Mouse (Mus musculus) forebrain, embryonic 15.5 days (tissue): ENCODE results near the gene Arhgap8. TPM values are rescaled to one million over a fixed set of nuclear protein-coding genes. Genes with fewer than 3 reads are reported as not detected.
"Not testable (repeated sequence)": the region's sequence is repeated elsewhere in the genome, so short reads cannot be mapped to it uniquely, and the experiment has no call there.

Source experiments
- ATAC-seq: fragments of 200-750 bp; cut with Nextera tagmentation; replicated peaks from 2 replicates; pipeline ENCODE4 v1.8.0; 2017; ENCODE audit warnings: mild to moderate bottlenecking, moderate TSS enrichment, moderate library complexity
- H3K27ac ChIP-seq: fragments of 300-500 bp; sonication (generic); replicated peaks from 2 replicates; pipeline ENCODE4 v1.5.1; 2015; ENCODE audit warnings: mild to moderate bottlenecking, inconsistent platforms
- H3K27me3 ChIP-seq: fragments of 300-500 bp; sonication (generic); 2 replicates; pipeline ENCODE4 v1.6.1; 2015; ENCODE audit warnings: inconsistent platforms
- H3K36me3 ChIP-seq: fragments of 300-500 bp; sonication (generic); 2 replicates; pipeline ENCODE4 v1.6.1; 2015; ENCODE audit warnings: mild to moderate bottlenecking, inconsistent platforms
- H3K4me1 ChIP-seq: fragments of 300-500 bp; sonication (generic); 2 replicates; pipeline ENCODE4 v1.6.1; 2015; ENCODE audit warnings: inconsistent platforms
- H3K4me2 ChIP-seq: fragments of 300-500 bp; sonication (generic); replicated peaks from 2 replicates; pipeline ENCODE4 v1.6.1; 2015; ENCODE audit warnings: mild to moderate bottlenecking, inconsistent platforms
- H3K4me3 ChIP-seq: fragments of 300-500 bp; sonication (generic); 2 replicates; pipeline ENCODE4 v1.5.1; 2015; ENCODE audit warnings: mild to moderate bottlenecking, inconsistent platforms
- H3K9ac ChIP-seq: fragments of 300-500 bp; sonication (generic); replicated peaks from 2 replicates; pipeline ENCODE4 v1.6.1; 2015; ENCODE audit warnings: mild to moderate bottlenecking, inconsistent platforms
- H3K9me3 ChIP-seq: fragments of 300-500 bp; sonication (generic); 2 replicates; pipeline ENCODE4 v1.6.1; 2016; ENCODE audit warnings: inconsistent platforms
- WGBS: fragments of 180-500 bp; shearing (Covaris S2); methylation state at CpG from one replicate; pipeline ENCODE4 v1.1.7; 2015; ENCODE audit warnings: mixed read lengths; 5-methylcytosine and 5-hydroxymethylcytosine counted together
- polyA plus RNA-seq: library from polyadenylated mRNA; unstranded; fragments of >200 nt; fragmentation: Nextera tagmentation; extraction: Ambion mirVana; gene quantifications from 2 replicates; pipeline ENCODE4 v1.2.1, GENCODE M21; 2015

Gene Arhgap8
- polyA plus RNA-seq, 1 experiment from 2014 or later: 0.60 TPM

- no peak overlapping the region for H3K4me3 ChIP-seq
- H3K36me3 ChIP-seq: no peaks in the 10 kb centered on the region
- H3K9ac ChIP-seq: no peak overlapping the region
- WGBS: 23% methylated on average over 3 of the region's 3 CpGs
- no peaks in the 10 kb centered on the region for H3K9me3 ChIP-seq
- no peaks in the 10 kb centered on the region for H3K27me3 ChIP-seq
- H3K4me1 ChIP-seq: no peaks in the 10 kb centered on the region
- H3K4me2 ChIP-seq: no peak overlapping the region
- no peak overlapping the region for H3K27ac ChIP-seq
- ATAC-seq: no peak
Measured at GRCm38 (mm10) chr15:84743347-84743746, 23.5 kb downstream of the Arhgap8 start.

- 31% methylated on average over 2 of the region's 2 CpGs for WGBS
- Histone ChIP-seq H3K4me2 (no peak overlapping the region), H3K4me1 (no peaks in the 10 kb centered on the region), H3K9ac (no peak overlapping the region), H3K9me3 (no peaks in the 10 kb centered on the region), H3K4me3 (no peak overlapping the region), H3K27me3 (no peaks in the 10 kb centered on the region), H3K27ac (no peak overlapping the region), H3K36me3 (no peaks in the 10 kb centered on the region)
- no peak for ATAC-seq
Measured at GRCm38 (mm10) chr15:84744308-84744707, 24.5 kb downstream of the Arhgap8 start.

- no peak for ATAC-seq
- H3K27me3 ChIP-seq: no peaks in the 10 kb centered on the region
- H3K36me3 ChIP-seq: no peaks in the 10 kb centered on the region
- no peak overlapping the region for H3K4me2 ChIP-seq
- no peak overlapping the region for H3K9ac ChIP-seq
- WGBS: 89% methylated on average over 4 of the region's 4 CpGs
- H3K27ac ChIP-seq: no peak overlapping the region
- no peaks in the 10 kb centered on the region for H3K4me1 ChIP-seq
- no peak overlapping the region for H3K4me3 ChIP-seq
- no peaks in the 10 kb centered on the region for H3K9me3 ChIP-seq
Measured at GRCm38 (mm10) chr15:84745831-84746230, 26.0 kb downstream of the Arhgap8 start.

- ATAC-seq: peak; percentile 69; the same call in 1 of the 2 replicates
- no peak overlapping the region for H3K4me3 ChIP-seq
- H3K27ac ChIP-seq: no peak overlapping the region
- H3K4me2 ChIP-seq: no peak overlapping the region
- H3K4me1 ChIP-seq: peaks cover 8% of the 10 kb centered on the region
- H3K36me3 ChIP-seq: no peaks in the 10 kb centered on the region
- no peaks in the 10 kb centered on the region for H3K27me3 ChIP-seq
- WGBS: 14% methylated on average over 3 of the region's 3 CpGs
- no peaks in the 10 kb centered on the region for H3K9me3 ChIP-seq
- H3K9ac ChIP-seq: no peak overlapping the region
Measured at GRCm38 (mm10) chr15:84754987-84755386, 35.1 kb downstream of the Arhgap8 start.

GRCm38 (mm10) chr15:84756426-84756825 lies 36.6 kb downstream of the Arhgap8 start:
- peak overlapping the region; percentile 33 for H3K9ac ChIP-seq
- H3K27me3 ChIP-seq: no peaks in the 10 kb centered on the region
- peaks cover 8% of the 10 kb centered on the region for H3K4me1 ChIP-seq
- WGBS: 0% methylated on average over 20 of the region's 22 CpGs
- H3K27ac ChIP-seq: no peak overlapping the region
- no peaks in the 10 kb centered on the region for H3K36me3 ChIP-seq
- 0 out of 2 replicates have a peak, but pooled peaks have one; percentile 32 for ATAC-seq
- peak overlapping the region; percentile 28 for H3K4me3 ChIP-seq
- H3K4me2 ChIP-seq: peak overlapping the region; percentile 46
- no peaks in the 10 kb centered on the region for H3K9me3 ChIP-seq

GRCm38 (mm10) chr15:84758493-84758892 lies 38.6 kb downstream of the Arhgap8 start:
- WGBS: 27% methylated on average over 4 of the region's 4 CpGs
- H3K9ac ChIP-seq: no peak overlapping the region
- H3K36me3 ChIP-seq: no peaks in the 10 kb centered on the region
- peaks cover 8% of the 10 kb centered on the region for H3K4me1 ChIP-seq
- H3K4me2 ChIP-seq: no peak overlapping the region
- no peak for ATAC-seq
- H3K4me3 ChIP-seq: no peak overlapping the region
- no peak overlapping the region for H3K27ac ChIP-seq
- no peaks in the 10 kb centered on the region for H3K27me3 ChIP-seq
- H3K9me3 ChIP-seq: no peaks in the 10 kb centered on the region

GRCm38 (mm10) chr15:84762712-84763422 lies 43.0 kb downstream of the Arhgap8 start:
- H3K4me3 ChIP-seq: no peak overlapping the region
- no peak for ATAC-seq

GRCm38 (mm10) chr15:84763423-84763812 lies 43.6 kb downstream of the Arhgap8 start:
- ATAC-seq: no peak
- Histone ChIP-seq H3K27me3 (no peaks in the 10 kb centered on the region), H3K27ac (no peak overlapping the region), H3K4me2 (no peak overlapping the region), H3K4me3 (no peak overlapping the region), H3K9ac (no peak overlapping the region), H3K36me3 (no peaks in the 10 kb centered on the region), H3K9me3 (no peaks in the 10 kb centered on the region), H3K4me1 (no peaks in the 10 kb centered on the region)
- WGBS: 38% methylated on average over 7 of the region's 7 CpGs

More at GRCm38 (mm10) chr15:84762712-84763422, 43.0 kb downstream of the Arhgap8 start:
- Histone ChIP-seq H3K4me1 (no peaks in the 10 kb centered on the region), H3K4me2 (no peak overlapping the region), H3K36me3 (no peaks in the 10 kb centered on the region), H3K27me3 (no peaks in the 10 kb centered on the region), H3K9ac (no peak overlapping the region), H3K27ac (no peak overlapping the region), H3K9me3 (no peaks in the 10 kb centered on the region)
- WGBS: 69% methylated on average over 8 of the region's 8 CpGs

- no peak overlapping the region for H3K9ac ChIP-seq
- no peaks in the 10 kb centered on the region for H3K4me1 ChIP-seq
- no peaks in the 10 kb centered on the region for H3K27me3 ChIP-seq
- 43% methylated on average over 10 of the region's 10 CpGs for WGBS
- H3K4me2 ChIP-seq: no peak overlapping the region
- H3K27ac ChIP-seq: no peak overlapping the region
- no peak for ATAC-seq
- no peaks in the 10 kb centered on the region for H3K9me3 ChIP-seq
- H3K36me3 ChIP-seq: no peaks in the 10 kb centered on the region
- H3K4me3 ChIP-seq: no peak overlapping the region
Measured at GRCm38 (mm10) chr15:84766621-84767020, 46.8 kb downstream of the Arhgap8 start.

- 91% methylated on average over 4 of the region's 4 CpGs for WGBS
- not testable (repeated sequence) for H3K27me3 ChIP-seq, H3K27ac ChIP-seq, H3K9me3 ChIP-seq, H3K4me2 ChIP-seq, ATAC-seq, H3K36me3 ChIP-seq, H3K9ac ChIP-seq, H3K4me3 ChIP-seq, H3K4me1 ChIP-seq
Measured at GRCm38 (mm10) chr15:84768531-84768930, 48.7 kb downstream of the Arhgap8 start.

GRCm38 (mm10) chr15:84769641-84770341 lies 49.9 kb downstream of the Arhgap8 start:
- H3K4me2 ChIP-seq: no peak overlapping the region
- H3K27me3 ChIP-seq: no peaks in the 10 kb centered on the region
- no peak overlapping the region for H3K27ac ChIP-seq
- H3K4me3 ChIP-seq: no peak overlapping the region
- H3K9me3 ChIP-seq: no peaks in the 10 kb centered on the region
- H3K36me3 ChIP-seq: no peaks in the 10 kb centered on the region
- peaks cover 4% of the 10 kb centered on the region for H3K4me1 ChIP-seq
- H3K9ac ChIP-seq: no peak overlapping the region
- 86% methylated on average over 11 of the region's 11 CpGs for WGBS
- ATAC-seq: no peak

- 79% methylated on average over 21 of the region's 21 CpGs for WGBS
- H3K4me3 ChIP-seq: no peak overlapping the region
- no peaks in the 10 kb centered on the region for H3K36me3 ChIP-seq
- H3K27me3 ChIP-seq: no peaks in the 10 kb centered on the region
- H3K4me2 ChIP-seq: no peak overlapping the region
- H3K9me3 ChIP-seq: no peaks in the 10 kb centered on the region
- ATAC-seq: no peak
- no peak overlapping the region for H3K27ac ChIP-seq
- peaks cover 17% of the 10 kb centered on the region for H3K4me1 ChIP-seq
- H3K9ac ChIP-seq: no peak overlapping the region
Measured at GRCm38 (mm10) chr15:84772191-84773111, 52.6 kb downstream of the Arhgap8 start.
